Mouse (Mus musculus) spleen, adult 2 months (tissue): ENCODE data around the gene Rora.

Experiments used
- CTCF ChIP-seq: fragments of 200-500 bp; IDR thresholded peaks from 2 replicates; pipeline ENCODE4 v1.5.1; 2011; ENCODE audit warnings: mild to moderate bottlenecking, inconsistent platforms; ENCODE audit not compliant: insufficient read depth, insufficient read length, insufficient replicate concordance; ENCODE audit errors: extremely low read depth
- POLR2A ChIP-seq: fragments of 200-500 bp; IDR thresholded peaks from 2 replicates; pipeline ENCODE4 v1.6.1; 2011; ENCODE audit warnings: low read depth, low read length, inconsistent platforms

GRCm38 (mm10) chr9:69121117-69121740, 467.6 kb downstream of the Rora start:
- no peak for TF ChIP-seq CTCF
- no peak for TF ChIP-seq POLR2A
